Comparison of ENCODE assay signal across 20 mouse cellular contexts in genomic region chr7:115789116-115789823, GRCm38 (mm10).
DNase-seq lines count a peak whose midpoint lies in the region; ATAC-seq and TF ChIP-seq lines count a peak whose summit lies in the region.
"Had no signal": no experiment of that assay in that cellular context is flagged by ENCODE, and none has a peak within 500 bp of the region (broad histone marks: within the 10 kb centered on the region; RNA-seq: fewer than 3 reads in every experiment).

No protein-coding gene starts in this region.

- peak; percentile 22 for DNase-seq in gastrocnemius, adult 18-20 months (ENCODE audit: low spot score)
- DNase-seq in gastrocnemius, postnatal 4 days (ENCODE audit: low spot score in 2 of 2), result no peak
- peak; percentile 28 for DNase-seq in lung, adult 2 months
- DNase-seq in lung, postnatal 36 days, result peak; percentile 64
- DNase-seq in kidney, adult 11 months, result no peak
- no peak for DNase-seq in spleen, adult 18-20 months
- DNase-seq: cerebellum, adult 8-10 months; gastrocnemius, postnatal 25 days; heart, adult 2 months; kidney, adult 8-10 months; kidney, postnatal 14 days; liver, embryonic 13.5 days; right cerebral cortex, postnatal 14 days had no signal

- no peak overlapping the region for H3K4me3 ChIP-seq in intestine, embryonic 16.5 days (ENCODE audit: low read length)
- H3K4me3 ChIP-seq in lung, adult 2 months (replicated peaks; ENCODE audit: extremely low read depth, low read depth, low read length), result no peak overlapping the region
- H3K4me3 ChIP-seq: embryonic facial prominence, embryonic 15.5 days; heart, adult 2 months; hindbrain, embryonic 12.5 days; layer of hippocampus, adult 2 months; limb, embryonic 10.5 days; liver, embryonic 13.5 days; midbrain, embryonic 12.5 days had no signal

- no peaks in the 10 kb centered on the region for H3K36me3 ChIP-seq in intestine, embryonic 16.5 days (ENCODE audit: control insufficient read depth, insufficient read depth, low read length)
- H3K36me3 ChIP-seq: embryonic facial prominence, embryonic 15.5 days; hindbrain, embryonic 12.5 days; limb, embryonic 10.5 days; midbrain, embryonic 12.5 days had no signal

- no peak for TF ChIP-seq POLR2A in lung, adult 2 months (IDR thresholded peaks at IDR 0.05; ENCODE audit: borderline replicate concordance, extremely low read depth, low read depth, low read length)

- H3K27ac ChIP-seq in intestine, embryonic 16.5 days (ENCODE audit: low read length), result peak overlapping the region; percentile 25; the same call in 1 of the 2 replicates
- H3K27ac ChIP-seq: embryonic facial prominence, embryonic 15.5 days; heart, adult 2 months; hindbrain, embryonic 12.5 days; layer of hippocampus, adult 2 months; limb, embryonic 10.5 days; liver, embryonic 13.5 days; midbrain, embryonic 12.5 days had no signal

- H3K27me3 ChIP-seq in intestine, embryonic 16.5 days (replicated peaks; ENCODE audit: control insufficient read depth, insufficient read depth, low read length), result no peaks in the 10 kb centered on the region
- H3K27me3 ChIP-seq: embryonic facial prominence, embryonic 15.5 days; hindbrain, embryonic 12.5 days; liver, embryonic 13.5 days; midbrain, embryonic 12.5 days had no signal

- H3K4me2 ChIP-seq in intestine, embryonic 16.5 days (ENCODE audit: low read depth, low read length), result no peak overlapping the region
- H3K4me2 ChIP-seq: embryonic facial prominence, embryonic 15.5 days; hindbrain, embryonic 12.5 days; liver, embryonic 13.5 days; midbrain, embryonic 12.5 days had no signal

- peaks cover 5% of the 10 kb centered on the region; the same call in 1 of the 2 replicates for H3K4me1 ChIP-seq in intestine, embryonic 16.5 days (ENCODE audit: control insufficient read depth, insufficient read depth, low read length)
- H3K4me1 ChIP-seq in lung, adult 2 months (ENCODE audit: control insufficient read depth, insufficient read depth, low read length), result no peaks in the 10 kb centered on the region
- H3K4me1 ChIP-seq: embryonic facial prominence, embryonic 15.5 days; hindbrain, embryonic 12.5 days; limb, embryonic 10.5 days; midbrain, embryonic 12.5 days had no signal

- H3K9ac ChIP-seq in intestine, embryonic 16.5 days (ENCODE audit: low read depth, low read length), result no peak overlapping the region
- H3K9ac ChIP-seq: embryonic facial prominence, embryonic 15.5 days; hindbrain, embryonic 12.5 days; liver, embryonic 13.5 days; midbrain, embryonic 12.5 days had no signal

- no peak for TF ChIP-seq CTCF in lung, adult 2 months (IDR thresholded peaks at IDR 0.05; ENCODE audit: insufficient read depth, low read length)

- 54% methylated on average over 5 of the region's 5 CpGs for WGBS in intestine, embryonic 16.5 days
- WGBS in lung, adult 2 months, result 42% methylated on average over 5 of the region's 5 CpGs

- peak; percentile 82 for ATAC-seq in intestine, embryonic 16.5 days
- ATAC-seq: forebrain, embryonic 14.5 days had no signal

- H3K9me3 ChIP-seq in intestine, embryonic 16.5 days (ENCODE audit: control insufficient read depth, low read length), result no peaks in the 10 kb centered on the region
- H3K9me3 ChIP-seq: embryonic facial prominence, embryonic 15.5 days; hindbrain, embryonic 12.5 days; limb, embryonic 10.5 days; liver, embryonic 13.5 days; midbrain, embryonic 12.5 days had no signal

Comparison
In these comparisons a context has a peak if more than half of its experiments do, and no peak if none do; other contexts are left out.
1. DNase-seq: peak in gastrocnemius, adult 18-20 months (single experiment), lung, adult 2 months (single experiment) and lung, postnatal 36 days (single experiment); none in gastrocnemius, postnatal 4 days (0 of 2), kidney, adult 11 months (single experiment) and spleen, adult 18-20 months (0 of 2).